Mouse (Mus musculus): Measurements from ENCODE around the gene Elob. TPM values are rescaled to one million over a fixed set of nuclear protein-coding genes. Genes with fewer than 3 reads are reported as not detected.

Gene Elob
- polyA plus RNA-seq, 1 experiment from 2014 or later: 610 TPM

DNA sequence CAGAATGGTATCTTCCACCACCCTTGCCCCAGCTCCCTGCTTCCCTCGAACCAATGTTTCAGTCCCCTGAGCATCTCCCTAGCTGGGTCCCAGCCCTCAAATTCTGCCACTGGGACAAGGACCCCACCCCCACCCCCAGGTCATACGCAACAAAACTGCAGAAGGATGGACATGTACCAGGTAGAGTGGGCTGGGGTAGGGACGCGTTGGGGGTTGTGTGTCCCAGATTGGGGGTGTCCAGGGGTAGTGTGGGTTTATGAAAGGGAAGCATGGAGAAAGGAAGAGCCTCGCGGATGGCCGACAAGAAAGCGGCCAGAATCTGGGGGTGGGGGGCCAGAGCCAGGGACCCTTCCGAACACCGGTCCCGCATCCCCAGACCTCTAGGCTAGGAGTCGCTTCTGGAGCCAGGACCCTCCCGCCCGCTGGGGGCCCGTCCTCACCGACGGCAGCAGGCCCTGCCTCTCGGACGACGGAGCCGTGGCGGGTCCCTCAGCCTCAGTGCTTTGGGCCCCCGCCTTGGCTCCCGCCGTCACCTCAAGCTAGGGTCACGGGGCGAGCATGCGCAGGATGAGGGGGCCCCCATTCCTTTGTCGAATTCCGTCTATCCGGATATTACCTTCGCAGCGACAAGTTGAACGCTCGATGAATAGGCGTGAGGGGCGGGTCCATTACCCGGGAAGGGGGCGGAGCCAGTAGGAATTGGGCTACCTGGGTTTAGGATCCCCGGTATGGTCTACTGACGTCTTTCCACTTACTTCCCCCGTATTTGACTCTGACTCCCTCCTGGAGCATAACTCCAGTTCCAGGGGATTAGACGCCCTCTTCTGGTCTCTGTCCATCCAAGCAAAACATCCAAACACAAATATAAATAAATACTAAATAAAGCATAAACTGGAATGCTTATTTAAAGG lies 43.1 kb downstream of the Elob start, which contains the start of gene Flywch2:
Gene Flywch2 (minus strand): TSS at position 521 of the 911 bp plus-strand sequence.
- no peaks in the 10 kb centered on the region for H3K27me3 ChIP-seq

DNA sequence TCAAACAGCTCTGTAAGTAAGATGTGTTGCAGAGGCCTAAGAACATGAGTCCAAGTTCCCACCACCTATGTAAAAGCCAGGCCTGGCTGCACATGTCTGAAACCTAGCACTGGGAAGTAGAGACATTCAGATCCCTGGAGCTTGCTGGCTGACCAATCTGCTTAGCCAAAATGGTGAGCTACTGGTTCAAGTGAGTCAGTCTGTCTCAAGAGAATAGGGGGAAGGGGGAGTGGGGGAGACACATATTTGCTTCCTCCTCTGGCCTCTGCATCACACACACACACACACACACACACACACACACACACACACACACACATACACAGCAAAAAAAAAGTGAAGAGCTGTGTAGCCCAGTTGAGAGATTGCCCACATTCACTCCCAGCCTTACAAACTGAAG lies 45.6 kb downstream of the Elob start:
- ChIA-PET POLR2A (no interaction called here), CTCF (interaction anchor here (1.1 to 1.9 kb wide), 2 partner anchors 7 to 60 kb away, joined by 3 to 5 read pairs; partner anchors contain the start of genes Prss32 and Prss41)
- DNase-seq (ENCODE audit: low read depth, low spot score) (no peak), ATAC-seq (no peak)
- TF ChIP-seq CTCF (IDR thresholded peaks at IDR 0.05): no peak
- in situ Hi-C loops (cut with MboI; ENCODE audit: low pct_unique_long_range_greater_than_20kb): no loop called here
- no peaks in the 10 kb centered on the region for H3K27me3 ChIP-seq

More for the DNA sequence above, 43.1 kb downstream of the Elob start, which contains the start of gene Flywch2:
- ATAC-seq (peak; percentile 65), DNase-seq (ENCODE audit: low read depth, low spot score) (no peak)
- POLR2A ChIA-PET: no interaction called here
- CTCF ChIA-PET: no interaction called here
- TF ChIP-seq CTCF (IDR thresholded peaks at IDR 0.05): no peak
- in situ Hi-C loops (cut with MboI; ENCODE audit: low pct_unique_long_range_greater_than_20kb): no loop called here

DNA sequence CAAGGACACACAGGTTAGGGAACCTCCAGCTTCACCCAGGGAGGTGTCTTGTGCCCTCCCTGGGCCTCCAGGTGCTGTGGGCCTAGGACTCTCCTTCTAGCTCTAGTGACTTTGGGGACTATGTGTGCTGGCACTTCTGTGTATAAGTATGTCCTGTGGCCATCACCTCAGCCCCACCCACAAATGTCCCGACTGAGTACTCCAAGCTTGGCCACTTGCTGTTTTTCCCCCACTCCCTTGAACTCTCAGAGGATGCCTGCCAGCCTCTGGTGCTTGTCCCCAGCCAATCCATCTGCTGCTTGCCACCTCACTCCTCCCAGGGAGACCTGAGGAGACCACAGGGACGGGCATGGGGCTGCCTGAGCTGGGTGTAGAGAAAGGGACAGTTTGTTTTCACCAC lies 50.5 kb downstream of the Elob start:
- H3K27me3 ChIP-seq: no peaks in the 10 kb centered on the region
- in situ Hi-C loops (cut with MboI; ENCODE audit: low pct_unique_long_range_greater_than_20kb): loop anchor here (5.0 kb wide), 1 partner anchor 184 kb away; no protein-coding TSS in a partner anchor
- DNase-seq (ENCODE audit: low read depth, low spot score): no peak
- no peak for TF ChIP-seq CTCF (IDR thresholded peaks at IDR 0.05)
- ChIA-PET CTCF (interaction anchor here (1.2 kb wide), 1 partner anchor 30 kb away, joined by 4 read pairs; no protein-coding TSS in a partner anchor), POLR2A (no interaction called here)
- no peak for ATAC-seq

DNA sequence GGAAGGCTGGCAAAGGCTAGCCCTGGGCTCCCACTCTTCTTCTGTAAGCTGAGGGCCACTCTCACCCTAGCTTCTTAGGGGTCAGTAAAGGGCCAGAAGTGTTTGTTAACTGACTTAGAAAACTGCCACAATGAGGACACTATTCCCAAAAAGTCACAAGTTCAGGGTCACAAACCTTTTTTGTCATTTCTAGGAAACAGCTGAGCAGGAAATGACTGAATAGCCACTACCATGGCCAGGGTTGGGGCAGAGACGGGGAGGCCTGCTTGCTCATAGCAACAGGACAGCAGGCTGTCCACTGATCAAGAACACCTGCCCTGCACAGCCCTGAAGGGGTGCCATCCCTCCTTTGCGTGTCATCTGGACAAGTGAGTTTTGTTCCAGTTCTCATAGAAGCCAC lies 51.8 kb downstream of the Elob start:
- DNase-seq (ENCODE audit: low read depth, low spot score) (no peak), ATAC-seq (no peak)
- ChIA-PET CTCF (interaction anchor here (1.2 to 1.3 kb wide), 2 partner anchors 23 to 28 kb away, joined by 3 to 4 read pairs; no protein-coding TSS in a partner anchor), POLR2A (interaction anchor here (0.6 kb wide), 1 partner anchor 40 kb away, joined by 3 read pairs; no protein-coding TSS in a partner anchor)
- in situ Hi-C loops (cut with MboI; ENCODE audit: low pct_unique_long_range_greater_than_20kb): loop anchor here (5.0 kb wide), 1 partner anchor 185 kb away; no protein-coding TSS in a partner anchor
- no peak for TF ChIP-seq CTCF (IDR thresholded peaks at IDR 0.05)
- no peaks in the 10 kb centered on the region for H3K27me3 ChIP-seq

DNA sequence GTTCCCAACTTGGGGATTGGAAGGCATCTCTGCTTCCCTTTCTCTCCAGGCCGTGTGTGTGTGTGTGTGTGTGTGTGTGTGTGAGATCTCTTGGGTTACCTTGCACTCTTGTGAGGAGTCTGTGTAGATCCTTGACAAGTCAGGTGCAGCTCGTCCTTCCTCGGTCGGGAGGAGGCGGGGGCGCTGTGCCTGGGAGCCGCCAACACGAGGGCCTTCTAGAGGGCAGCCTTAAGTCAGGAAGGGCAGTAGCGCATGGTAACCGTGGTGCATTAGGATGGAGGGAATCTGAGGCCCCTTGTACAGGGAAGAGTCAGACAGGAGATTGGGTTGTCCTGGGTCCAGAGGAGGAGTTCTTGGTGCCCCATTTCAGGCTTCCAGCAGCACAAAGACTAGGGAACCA lies 52.7 kb downstream of the Elob start:
- DNase-seq (ENCODE audit: low read depth, low spot score) (no peak), ATAC-seq (no peak)
- ChIA-PET POLR2A (no interaction called here), CTCF (interaction anchor here (1.2 to 1.3 kb wide), 2 partner anchors 8 to 24 kb away, joined by 3 read pairs; no protein-coding TSS in a partner anchor)
- in situ Hi-C loops (cut with MboI; ENCODE audit: low pct_unique_long_range_greater_than_20kb): loop anchor here (5.0 kb wide), 1 partner anchor 186 kb away; no protein-coding TSS in a partner anchor
- TF ChIP-seq CTCF (IDR thresholded peaks at IDR 0.05): no peak
- no peaks in the 10 kb centered on the region for H3K27me3 ChIP-seq

Other genes with a start within 250 kb of the Elob start
- gene Zfp13, start 229.6 kb downstream of the Elob start, polyA plus RNA-seq (2021): 6.8 TPM
- gene Zscan10, start 228.3 kb downstream of the Elob start, polyA plus RNA-seq (2021): not detected
- not detected for gene Mmp25, start 183.9 kb downstream of the Elob start, polyA plus RNA-seq (2021)
- 0.22 TPM for gene Bicdl2, start 168.6 kb downstream of the Elob start, polyA plus RNA-seq (2021)
- gene Hcfc1r1, start 155.5 kb downstream of the Elob start, polyA plus RNA-seq (2021): 261 TPM
- 32.9 TPM for gene Thoc6, start 155.3 kb downstream of the Elob start, polyA plus RNA-seq (2021)
- gene Tnfrsf12a, start 151.7 kb downstream of the Elob start, polyA plus RNA-seq (2021): 421 TPM
- gene Cldn6, start 149.9 kb downstream of the Elob start, polyA plus RNA-seq (2021): not detected
- 0.05 TPM for gene Cldn9, start 145.1 kb downstream of the Elob start, polyA plus RNA-seq (2021)
- not detected for gene 1520401A03Rik, start 106.4 kb downstream of the Elob start, polyA plus RNA-seq (2021)
- gene Pkmyt1, start 102.8 kb downstream of the Elob start, polyA plus RNA-seq (2021): 13.3 TPM
- gene Paqr4, start 88.3 kb downstream of the Elob start, polyA plus RNA-seq (2021): 7.3 TPM
- gene Kremen2, start 83.3 kb downstream of the Elob start, polyA plus RNA-seq (2021): not detected
- gene Flywch1, start 57.5 kb downstream of the Elob start, polyA plus RNA-seq (2021): 96.0 TPM
- 7.9 TPM for gene Flywch2, start 43.1 kb downstream of the Elob start, polyA plus RNA-seq (2021)
- 314 TPM for gene Srrm2, start 38.6 kb downstream of the Elob start, polyA plus RNA-seq (2021)
- gene Prss33, start 6.9 kb upstream of the Elob start, polyA plus RNA-seq (2021): not detected
- 0.45 TPM for gene Prss32, start 14.7 kb upstream of the Elob start, polyA plus RNA-seq (2021)
- 0.35 TPM for gene Prss41, start 15.0 kb upstream of the Elob start, polyA plus RNA-seq (2021)
- gene Prss21, start 38.9 kb upstream of the Elob start, polyA plus RNA-seq (2021): not detected
- not detected for gene Dcpp1, start 51.7 kb upstream of the Elob start, polyA plus RNA-seq (2021)
- gene Dcpp2, start 51.7 kb upstream of the Elob start, polyA plus RNA-seq (2021): not detected
- not detected for gene Dcpp3, start 88.3 kb upstream of the Elob start, polyA plus RNA-seq (2021)
- not detected for gene Sbp, start 112.5 kb upstream of the Elob start, polyA plus RNA-seq (2021)
- gene Sbpl, start 126.1 kb upstream of the Elob start, polyA plus RNA-seq (2021): not detected
- 0.05 TPM for gene Prss30, start 151.4 kb upstream of the Elob start, polyA plus RNA-seq (2021)
- gene Prss22, start 169.0 kb upstream of the Elob start, polyA plus RNA-seq (2021): 0.28 TPM
- 0.28 TPM for gene Prss27, start 209.0 kb upstream of the Elob start, polyA plus RNA-seq (2021)
- 57.8 TPM for gene Kctd5, start 244.3 kb upstream of the Elob start, polyA plus RNA-seq (2021)